Mouse (Mus musculus) neural tube, embryonic 14.5 days (tissue): Measurements from ENCODE around the gene Tmem86a. TPM values are rescaled to one million over a fixed set of nuclear protein-coding genes. Genes with fewer than 3 reads are reported as not detected.

Source experiments
- ATAC-seq: fragments of 200-750 bp; cut with Nextera tagmentation; 2 replicates; pipeline ENCODE4 v1.8.0; 2017; ENCODE audit warnings: low read depth, mild to moderate bottlenecking, moderate TSS enrichment, moderate library complexity
- H3K27ac ChIP-seq: fragments of 300-500 bp; sonication (generic); 2 replicates; pipeline ENCODE4 v1.5.1; 2014; ENCODE audit warnings: low read depth, mild to moderate bottlenecking, control low read depth, low read length, moderate library complexity, mixed read lengths
- H3K27me3 ChIP-seq: fragments of 300-500 bp; sonication (generic); 2 replicates; pipeline ENCODE4 v1.6.1; 2014; ENCODE audit warnings: low read length; ENCODE audit not compliant: control insufficient read depth, insufficient read depth
- H3K36me3 ChIP-seq: fragments of 300-500 bp; sonication (generic); 2 replicates; pipeline ENCODE4 v1.6.1; 2014; ENCODE audit warnings: low read length, mixed read lengths; ENCODE audit not compliant: control insufficient read depth, insufficient read depth
- H3K4me1 ChIP-seq: fragments of 300-500 bp; sonication (generic); 2 replicates; pipeline ENCODE4 v1.6.1; 2014; ENCODE audit warnings: low read length; ENCODE audit not compliant: control insufficient read depth, insufficient read depth
- H3K4me2 ChIP-seq: fragments of 300-500 bp; sonication (generic); 2 replicates; pipeline ENCODE4 v1.6.1; 2014; ENCODE audit warnings: mild to moderate bottlenecking, low read depth, low read length, control low read depth
- H3K4me3 ChIP-seq: fragments of 300-500 bp; sonication (generic); 2 replicates; pipeline ENCODE4 v1.5.1; 2014; ENCODE audit warnings: low read depth, low read length, control low read depth, mixed read lengths
- H3K9ac ChIP-seq: fragments of 300-500 bp; sonication (generic); replicated peaks from 2 replicates; pipeline ENCODE4 v1.6.1; 2014; ENCODE audit warnings: low read depth, mild to moderate bottlenecking, control low read depth, low read length, mixed read lengths
- H3K9me3 ChIP-seq: fragments of 300-500 bp; sonication (generic); 2 replicates; pipeline ENCODE4 v1.6.1; 2016; ENCODE audit warnings: low read length; ENCODE audit not compliant: control insufficient read depth
- WGBS: fragments of 180-500 bp; shearing (Covaris S2); extraction: QIAGEN DNeasy Blood & Tissue Kit; methylation state at CpG from one replicate; pipeline ENCODE4 v1.1.7; 2014; 5-methylcytosine and 5-hydroxymethylcytosine counted together
- polyA plus RNA-seq: library from polyadenylated mRNA; unstranded; fragments of >200 nt; fragmentation: Nextera tagmentation; extraction: Ambion mirVana; gene quantifications from 2 replicates; pipeline ENCODE4 v1.2.1, GENCODE M21; 2014

Tmem86a gene
- polyA plus RNA-seq, 1 experiment from 2014 or later, result 15.4 TPM

DNA sequence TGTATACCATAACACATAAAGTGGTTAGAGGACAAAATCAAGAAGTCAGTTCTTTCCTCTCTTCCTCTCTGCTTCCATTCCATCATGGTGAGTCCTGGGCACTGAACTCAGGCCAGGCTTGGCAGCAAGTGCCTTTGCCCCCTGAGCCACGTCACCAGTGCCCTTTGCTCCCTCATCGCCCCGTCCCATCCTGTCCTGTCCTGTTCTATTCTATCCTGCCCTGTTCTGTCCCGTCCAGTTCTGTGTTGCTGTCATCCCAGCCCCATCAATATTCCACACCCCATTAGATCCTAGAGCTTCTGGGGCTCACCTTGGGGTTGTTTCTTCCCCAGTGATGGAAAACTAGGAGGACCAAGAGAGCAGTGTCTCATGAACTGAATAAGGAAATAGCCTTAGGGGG is 8.3 kb upstream of the Tmem86a start:
- 74% methylated on average over 4 of the region's 4 CpGs for WGBS
- Histone ChIP-seq H3K9me3 (no peaks in the 10 kb centered on the region), H3K27me3 (no peaks in the 10 kb centered on the region), H3K4me1 (no peaks in the 10 kb centered on the region), H3K27ac (no peak overlapping the region), H3K4me3 (no peak overlapping the region), H3K4me2 (no peak overlapping the region), H3K36me3 (no peaks in the 10 kb centered on the region), H3K9ac (no peak overlapping the region)
- no peak for ATAC-seq

DNA sequence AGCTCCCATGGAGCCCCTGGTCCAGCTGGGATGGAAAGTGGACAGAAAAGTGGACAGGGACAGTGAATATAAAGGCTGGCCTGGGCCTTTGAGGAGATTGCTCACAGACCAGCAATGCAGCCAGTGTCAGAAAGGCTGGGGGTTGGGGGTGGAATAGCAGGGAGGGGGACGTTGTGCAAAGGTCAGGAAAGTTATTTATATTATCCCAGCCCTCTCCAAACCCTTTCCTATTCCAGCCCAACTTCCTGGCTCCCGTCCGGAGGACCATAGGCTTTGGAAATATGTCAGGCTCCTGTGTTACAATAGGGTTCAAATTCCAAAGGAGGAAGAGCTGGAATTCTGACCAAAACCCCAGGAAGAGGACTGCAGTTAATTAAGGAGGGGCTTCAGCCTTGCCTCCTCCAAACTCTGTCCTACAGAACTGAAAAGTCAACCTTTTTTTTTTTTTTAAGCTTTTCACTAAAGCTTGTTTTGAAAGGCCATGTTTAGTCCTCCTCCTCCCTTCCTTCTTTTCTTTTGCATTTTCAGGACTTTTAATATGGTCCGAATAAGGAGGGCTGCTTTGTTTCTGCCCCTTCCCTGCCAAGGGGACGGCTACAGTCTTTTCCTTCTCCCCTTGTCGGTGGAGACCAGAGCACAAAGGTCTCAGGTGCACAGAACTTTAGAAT is 7.4 kb upstream of the Tmem86a start:
- no peak overlapping the region for H3K4me2 ChIP-seq
- no peak overlapping the region for H3K9ac ChIP-seq
- H3K4me3 ChIP-seq, result no peak overlapping the region
- ATAC-seq, result no peak
- H3K27me3 ChIP-seq, result no peaks in the 10 kb centered on the region
- H3K36me3 ChIP-seq, result no peaks in the 10 kb centered on the region
- no peaks in the 10 kb centered on the region for H3K4me1 ChIP-seq
- no peaks in the 10 kb centered on the region for H3K9me3 ChIP-seq
- 62% methylated on average over 6 of the region's 6 CpGs for WGBS
- 0 out of 2 replicates have a peak overlapping the region, but pooled peaks have one; percentile 39 for H3K27ac ChIP-seq

DNA sequence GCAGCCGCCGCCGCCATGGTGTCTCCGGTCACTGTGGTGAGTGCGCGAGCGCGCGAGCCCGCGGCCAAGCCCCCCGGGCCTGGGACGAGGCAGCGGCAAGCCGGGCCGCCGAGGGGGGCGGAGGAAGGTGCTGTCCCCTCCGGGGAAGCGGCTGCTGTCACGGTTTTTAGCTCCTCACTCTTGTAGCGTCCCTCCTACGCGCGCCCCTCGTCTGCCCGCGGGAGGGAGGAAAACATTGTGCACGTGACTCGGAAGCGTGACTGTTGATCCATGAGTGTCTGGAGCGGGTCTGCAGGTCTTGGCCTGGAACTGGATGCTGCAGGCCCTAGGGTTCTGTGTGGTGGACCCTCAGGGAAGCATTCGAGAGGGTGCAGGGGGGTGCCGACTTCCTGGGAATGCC is 365 bp downstream of the Tmem86a start:
- peak; percentile 80 for ATAC-seq
- under 1% methylated on average over 29 of the region's 34 CpGs for WGBS
- peak overlapping the region; percentile 96 for H3K27ac ChIP-seq

DNA sequence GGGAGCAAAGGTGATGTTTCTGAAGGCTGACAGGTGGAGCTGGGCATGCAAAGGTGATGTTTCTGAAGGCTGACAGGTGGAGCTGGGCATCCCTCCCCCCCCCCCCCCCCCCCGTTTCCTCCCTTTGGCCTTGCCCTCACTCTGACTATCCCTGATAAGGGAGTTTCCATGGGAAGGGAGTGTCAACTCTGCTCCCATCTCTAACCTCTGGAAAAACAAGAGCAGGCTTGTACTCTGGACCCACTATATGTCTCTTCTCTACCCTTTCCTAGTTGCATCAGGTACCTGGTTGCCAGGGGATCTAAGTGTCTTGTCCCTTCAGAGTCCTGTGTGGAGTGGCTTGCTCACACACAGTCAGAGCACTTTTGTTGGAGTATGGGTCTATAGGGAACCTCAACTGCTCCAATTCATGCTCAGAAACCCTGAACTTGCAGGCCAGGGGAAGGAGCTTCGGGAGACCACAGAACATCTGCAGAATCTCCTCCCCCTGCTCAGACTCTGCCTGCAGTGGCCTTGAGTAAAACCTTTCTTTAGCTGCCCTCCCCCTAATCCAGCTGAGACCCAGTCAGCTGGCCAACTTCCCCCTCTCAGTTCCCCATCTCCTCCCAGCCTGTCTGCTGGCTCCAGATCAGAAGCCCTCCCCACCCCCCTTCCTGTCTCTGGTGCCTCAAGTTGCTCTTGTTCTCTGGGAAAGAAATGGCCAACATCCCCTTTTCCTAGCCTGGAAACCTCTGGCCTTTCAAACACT is 1.2 kb downstream of the Tmem86a start:
- WGBS, result 13% methylated on average over 2 of the region's 2 CpGs
- Histone ChIP-seq H3K36me3 (no peaks in the 10 kb centered on the region; the same call in 1 of the 2 replicates), H3K4me1 (peaks cover 17% of the 10 kb centered on the region), H3K4me3 (peak overlapping the region; percentile 89), H3K9me3 (no peaks in the 10 kb centered on the region), H3K27me3 (no peaks in the 10 kb centered on the region), H3K9ac (no peak overlapping the region), H3K4me2 (peak overlapping the region; percentile 71), H3K27ac (0 out of 2 replicates have a peak overlapping the region, but pooled peaks have one; percentile 48)
- no peak for ATAC-seq

More for the DNA sequence above, 365 bp downstream of the Tmem86a start:
- H3K4me1 ChIP-seq, result peaks cover 17% of the 10 kb centered on the region
- no peaks in the 10 kb centered on the region for H3K9me3 ChIP-seq
- H3K4me2 ChIP-seq, result peak overlapping the region; percentile 71
- H3K4me3 ChIP-seq, result peak overlapping the region; percentile 89
- H3K27me3 ChIP-seq, result no peaks in the 10 kb centered on the region
- H3K9ac ChIP-seq, result peak overlapping the region; percentile 94
- H3K36me3 ChIP-seq, result no peaks in the 10 kb centered on the region; the same call in 1 of the 2 replicates

DNA sequence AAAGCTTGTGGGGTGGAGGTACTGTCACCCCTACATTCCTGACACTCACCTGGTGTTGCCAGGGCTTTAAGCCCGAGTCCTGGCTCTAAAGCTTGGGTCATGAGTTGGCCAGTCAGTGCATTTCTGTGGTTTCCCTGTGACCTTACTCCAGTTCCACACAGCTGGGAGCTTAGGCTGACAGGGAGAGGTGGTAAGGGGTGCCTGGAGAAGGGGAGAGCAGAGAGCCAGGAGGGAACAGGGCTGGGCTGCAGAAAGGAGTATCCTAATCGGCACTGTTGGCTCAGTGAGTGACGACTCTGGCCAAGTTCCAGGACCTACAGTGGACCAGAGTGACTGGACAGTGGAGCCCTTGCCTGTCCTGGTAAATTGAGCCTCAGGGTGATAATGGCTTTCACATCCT is 1.9 kb downstream of the Tmem86a start:
- 47% methylated on average over 3 of the region's 3 CpGs for WGBS
- H3K27ac ChIP-seq, result 0 out of 2 replicates have a peak overlapping the region, but pooled peaks have one; percentile 44
- peaks cover 17% of the 10 kb centered on the region for H3K4me1 ChIP-seq
- H3K4me3 ChIP-seq, result no peak overlapping the region; the same call in 1 of the 2 replicates
- no peaks in the 10 kb centered on the region for H3K27me3 ChIP-seq
- H3K36me3 ChIP-seq, result no peaks in the 10 kb centered on the region; the same call in 1 of the 2 replicates
- no peak overlapping the region for H3K9ac ChIP-seq
- no peak for ATAC-seq
- no peaks in the 10 kb centered on the region for H3K9me3 ChIP-seq
- H3K4me2 ChIP-seq, result 0 out of 2 replicates have a peak overlapping the region, but pooled peaks have one; percentile 6

DNA sequence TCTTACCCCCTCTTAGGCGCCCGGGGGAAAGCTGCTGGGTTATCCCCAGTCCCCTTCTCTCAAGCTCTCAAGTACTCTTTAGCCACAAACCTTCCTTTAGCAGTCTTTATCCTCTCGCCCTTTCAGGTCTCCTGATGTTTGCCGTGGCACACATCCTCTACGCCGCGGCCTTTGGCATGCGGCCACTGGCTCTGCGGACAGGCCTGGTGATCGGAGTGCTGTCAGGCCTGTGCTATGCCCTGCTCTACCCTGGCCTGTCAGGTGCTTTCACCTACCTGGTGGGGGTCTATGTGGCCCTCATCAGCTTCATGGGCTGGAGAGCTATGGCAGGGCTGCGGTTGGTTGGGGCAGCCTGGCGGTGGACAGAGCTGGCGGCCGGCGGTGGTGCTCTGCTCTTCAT is 2.9 kb downstream of the Tmem86a start:
- 94% methylated on average over 14 of the region's 15 CpGs for WGBS
- no peaks in the 10 kb centered on the region for H3K9me3 ChIP-seq
- H3K27me3 ChIP-seq, result no peaks in the 10 kb centered on the region
- ATAC-seq, result no peak
- H3K4me3 ChIP-seq, result no peak overlapping the region
- H3K4me2 ChIP-seq, result no peak overlapping the region
- H3K27ac ChIP-seq, result no peak overlapping the region
- no peak overlapping the region for H3K9ac ChIP-seq
- no peaks in the 10 kb centered on the region; the same call in 1 of the 2 replicates for H3K36me3 ChIP-seq
- peaks cover 17% of the 10 kb centered on the region for H3K4me1 ChIP-seq

DNA sequence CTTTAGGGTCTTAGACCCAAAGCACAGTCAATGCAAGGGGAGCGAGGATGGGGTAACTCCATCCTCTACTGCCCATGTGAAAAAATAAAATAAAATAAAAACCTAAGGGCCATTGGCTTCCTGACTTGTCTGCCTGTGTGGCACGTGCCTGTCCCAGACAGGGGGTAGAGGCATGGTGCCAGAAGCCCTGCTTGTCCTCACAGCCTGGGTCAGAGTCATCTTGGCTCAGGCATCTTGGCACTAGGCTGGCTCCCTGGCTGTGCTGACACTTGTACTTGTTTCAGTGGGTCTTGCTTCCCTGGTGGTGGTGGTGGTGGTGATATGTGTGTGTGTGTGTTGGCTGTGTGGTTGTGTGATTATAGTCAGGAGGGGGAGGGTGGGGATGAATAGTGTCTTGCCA is 4.3 kb downstream of the Tmem86a start:
- whole genome bisulfite sequencing, result 79% methylated on average over 2 of the region's 2 CpGs
- Histone ChIP-seq H3K4me3 (no peak overlapping the region), H3K27me3 (no peaks in the 10 kb centered on the region), H3K27ac (no peak overlapping the region), H3K9me3 (no peaks in the 10 kb centered on the region), H3K4me1 (peaks cover 17% of the 10 kb centered on the region), H3K36me3 (no peaks in the 10 kb centered on the region; the same call in 1 of the 2 replicates), H3K4me2 (no peak overlapping the region), H3K9ac (no peak overlapping the region)
- no peak for ATAC-seq

DNA sequence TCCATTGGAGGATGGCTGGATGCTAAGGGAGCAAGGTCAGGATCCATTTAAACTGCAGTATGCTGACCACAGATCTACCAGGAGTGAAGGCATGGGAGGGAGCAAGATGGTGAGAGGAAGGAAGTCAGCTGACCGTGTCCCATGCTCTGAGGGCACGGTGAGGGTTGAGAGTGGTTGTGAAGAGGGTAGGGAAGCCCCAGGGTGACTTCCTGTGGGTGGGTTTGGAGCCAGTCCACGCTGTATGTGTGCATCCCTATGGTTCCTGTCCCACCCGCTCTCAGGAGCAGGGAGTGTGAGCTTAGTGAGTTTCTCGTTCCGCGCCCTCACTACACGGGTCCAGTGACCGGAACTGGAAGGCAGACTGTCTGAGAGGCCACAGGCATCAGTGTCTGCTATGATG is 5.3 kb downstream of the Tmem86a start:
- Histone ChIP-seq H3K36me3 (no peaks in the 10 kb centered on the region; the same call in 1 of the 2 replicates), H3K4me1 (peaks cover 17% of the 10 kb centered on the region), H3K9me3 (no peaks in the 10 kb centered on the region), H3K27ac (no peak overlapping the region), H3K27me3 (no peaks in the 10 kb centered on the region), H3K4me2 (no peak overlapping the region), H3K9ac (no peak overlapping the region), H3K4me3 (no peak overlapping the region)
- no peak for ATAC-seq
- WGBS, result 87% methylated on average over 9 of the region's 9 CpGs

DNA sequence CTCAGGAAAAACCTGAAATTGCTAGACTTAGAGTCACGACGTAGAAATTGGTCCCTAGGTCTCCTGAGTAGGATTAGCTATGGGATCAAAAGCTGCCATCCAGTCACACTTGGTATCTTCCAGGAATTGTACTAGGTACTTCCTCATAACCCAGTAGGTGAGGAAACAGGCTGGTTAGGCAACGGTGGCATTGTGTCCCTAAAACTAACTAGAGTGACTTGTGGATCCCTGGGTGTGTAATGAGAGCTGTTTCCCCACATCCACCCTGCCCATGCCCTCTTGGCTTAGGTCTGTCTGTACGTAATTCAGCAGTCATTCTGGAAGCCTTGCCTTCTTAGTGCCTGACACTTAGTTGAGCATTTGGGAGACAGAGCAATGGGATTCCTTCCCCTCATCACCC is 5.9 kb downstream of the Tmem86a start:
- no peak overlapping the region for H3K4me2 ChIP-seq
- no peak overlapping the region for H3K27ac ChIP-seq
- no peak overlapping the region for H3K4me3 ChIP-seq
- no peaks in the 10 kb centered on the region for H3K27me3 ChIP-seq
- 92% methylated on average over 4 of the region's 4 CpGs for WGBS
- ATAC-seq, result no peak
- peaks cover 15% of the 10 kb centered on the region for H3K4me1 ChIP-seq
- H3K9ac ChIP-seq, result no peak overlapping the region
- H3K9me3 ChIP-seq, result no peaks in the 10 kb centered on the region
- no peaks in the 10 kb centered on the region; the same call in 1 of the 2 replicates for H3K36me3 ChIP-seq
